Mouse (Mus musculus): ENCODE data around the gene Dip2b. TPM values are rescaled to one million over a fixed set of nuclear protein-coding genes. Genes with fewer than 3 reads are reported as not detected.

The Dip2b gene
- polyA plus RNA-seq, 1 experiment from 2014 or later, result 3.0 TPM

- no peak overlapping the region for H3K9ac ChIP-seq (ENCODE audit: low read depth, low read length)
- no peaks in the 10 kb centered on the region for H3K9me3 ChIP-seq (replicated peaks; ENCODE audit: control insufficient read depth, low read length)
- no peaks in the 10 kb centered on the region for H3K27me3 ChIP-seq (ENCODE audit: control insufficient read depth, insufficient read depth, low read depth, low read length)
- H3K36me3 ChIP-seq (ENCODE audit: control insufficient read depth, insufficient read depth), result peaks cover under 1% of the 10 kb centered on the region; the same call in 1 of the 2 replicates
- ATAC-seq (ENCODE audit: low read depth), result no peak
- 69% methylated on average over 4 of the region's 4 CpGs for whole genome bisulfite sequencing (ENCODE audit: insufficient replicate concordance)
- H3K27ac ChIP-seq (ENCODE audit: low read length), result no peak overlapping the region
- no peaks in the 10 kb centered on the region for H3K4me1 ChIP-seq (ENCODE audit: control insufficient read depth, low read depth, low read length)
- H3K4me3 ChIP-seq (ENCODE audit: low read depth, low read length), result no peak overlapping the region
- no peak overlapping the region for H3K4me2 ChIP-seq (ENCODE audit: low read depth, low read length)
Observed at GRCm38 (mm10) chr15:100180221-100180620, 141.8 kb downstream of the Dip2b start.

GRCm38 (mm10) chr15:100181841-100182240 lies 143.4 kb downstream of the Dip2b start:
- no peaks in the 10 kb centered on the region for H3K4me1 ChIP-seq (ENCODE audit: control insufficient read depth, low read depth, low read length)
- H3K9me3 ChIP-seq (replicated peaks; ENCODE audit: control insufficient read depth, low read length), result no peaks in the 10 kb centered on the region
- 75% methylated on average over 10 of the region's 10 CpGs for WGBS (ENCODE audit: insufficient replicate concordance)
- ATAC-seq (ENCODE audit: low read depth), result no peak
- no peak overlapping the region for H3K9ac ChIP-seq (ENCODE audit: low read depth, low read length)
- no peaks in the 10 kb centered on the region for H3K27me3 ChIP-seq (ENCODE audit: control insufficient read depth, insufficient read depth, low read depth, low read length)
- H3K36me3 ChIP-seq (ENCODE audit: control insufficient read depth, insufficient read depth), result no peaks in the 10 kb centered on the region; the same call in 1 of the 2 replicates
- H3K4me3 ChIP-seq (ENCODE audit: low read depth, low read length), result no peak overlapping the region
- H3K27ac ChIP-seq (ENCODE audit: low read length), result no peak overlapping the region
- H3K4me2 ChIP-seq (ENCODE audit: low read depth, low read length), result no peak overlapping the region

- Histone ChIP-seq H3K9me3 (replicated peaks; ENCODE audit: control insufficient read depth, low read length) (no peaks in the 10 kb centered on the region), H3K36me3 (ENCODE audit: control insufficient read depth, insufficient read depth) (peaks cover 2% of the 10 kb centered on the region), H3K27ac (ENCODE audit: low read length) (no peak overlapping the region), H3K4me2 (ENCODE audit: low read depth, low read length) (no peak overlapping the region), H3K4me1 (ENCODE audit: control insufficient read depth, low read depth, low read length) (no peaks in the 10 kb centered on the region), H3K9ac (ENCODE audit: low read depth, low read length) (no peak overlapping the region), H3K27me3 (ENCODE audit: control insufficient read depth, insufficient read depth, low read depth, low read length) (no peaks in the 10 kb centered on the region), H3K4me3 (ENCODE audit: low read depth, low read length) (no peak overlapping the region)
- no peak for ATAC-seq (ENCODE audit: low read depth)
- 78% methylated on average over 28 of the region's 28 CpGs for WGBS (ENCODE audit: insufficient replicate concordance)
Observed at GRCm38 (mm10) chr15:100182526-100183280, 144.2 kb downstream of the Dip2b start.

DNA sequence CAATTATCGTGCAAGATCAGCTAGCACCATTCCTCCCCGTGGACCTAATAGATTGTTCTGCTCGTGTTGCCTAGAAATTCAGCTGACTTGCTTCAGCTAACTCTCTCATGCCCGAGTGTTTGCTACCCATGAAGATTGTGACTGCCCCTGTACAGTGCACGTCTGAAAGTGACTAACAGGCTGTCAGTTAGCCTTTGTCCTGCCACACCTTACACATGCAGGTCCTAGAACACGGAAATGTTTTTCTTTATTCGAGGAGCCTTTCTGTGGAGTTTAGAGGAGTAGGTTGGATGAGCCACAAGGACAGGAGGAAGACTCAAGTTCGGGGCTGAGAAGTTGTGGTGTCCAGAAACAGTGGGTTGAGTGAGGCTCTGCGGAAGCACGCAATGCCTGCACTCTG lies 145.0 kb downstream of the Dip2b start:
- Histone ChIP-seq H3K9ac (ENCODE audit: low read depth, low read length) (no peak overlapping the region), H3K27ac (ENCODE audit: low read length) (no peak overlapping the region), H3K9me3 (replicated peaks; ENCODE audit: control insufficient read depth, low read length) (no peaks in the 10 kb centered on the region), H3K4me3 (ENCODE audit: low read depth, low read length) (no peak overlapping the region), H3K4me2 (ENCODE audit: low read depth, low read length) (no peak overlapping the region), H3K4me1 (ENCODE audit: control insufficient read depth, low read depth, low read length) (no peaks in the 10 kb centered on the region), H3K27me3 (ENCODE audit: control insufficient read depth, insufficient read depth, low read depth, low read length) (no peaks in the 10 kb centered on the region), H3K36me3 (ENCODE audit: control insufficient read depth, insufficient read depth) (peaks cover 2% of the 10 kb centered on the region)
- 73% methylated on average over 10 of the region's 10 CpGs for WGBS (ENCODE audit: insufficient replicate concordance)
- no peak for ATAC-seq (ENCODE audit: low read depth)

GRCm38 (mm10) chr15:100184821-100185496 lies 146.5 kb downstream of the Dip2b start:
- 66% methylated on average over 5 of the region's 5 CpGs for WGBS (ENCODE audit: insufficient replicate concordance)
- Histone ChIP-seq H3K4me3 (ENCODE audit: low read depth, low read length) (no peak overlapping the region), H3K27ac (ENCODE audit: low read length) (no peak overlapping the region), H3K4me2 (ENCODE audit: low read depth, low read length) (no peak overlapping the region), H3K9ac (ENCODE audit: low read depth, low read length) (no peak overlapping the region), H3K36me3 (ENCODE audit: control insufficient read depth, insufficient read depth) (peaks cover 2% of the 10 kb centered on the region), H3K27me3 (ENCODE audit: control insufficient read depth, insufficient read depth, low read depth, low read length) (no peaks in the 10 kb centered on the region), H3K4me1 (ENCODE audit: control insufficient read depth, low read depth, low read length) (no peaks in the 10 kb centered on the region), H3K9me3 (replicated peaks; ENCODE audit: control insufficient read depth, low read length) (no peaks in the 10 kb centered on the region)
- no peak for ATAC-seq (ENCODE audit: low read depth)

- no peak for ATAC-seq (ENCODE audit: low read depth)
- H3K4me1 ChIP-seq (ENCODE audit: control insufficient read depth, low read depth, low read length), result no peaks in the 10 kb centered on the region
- no peak overlapping the region for H3K27ac ChIP-seq (ENCODE audit: low read length)
- H3K4me2 ChIP-seq (ENCODE audit: low read depth, low read length), result no peak overlapping the region
- whole genome bisulfite sequencing (ENCODE audit: insufficient replicate concordance), result 60% methylated on average over 9 of the region's 9 CpGs
- no peak overlapping the region for H3K4me3 ChIP-seq (ENCODE audit: low read depth, low read length)
- no peaks in the 10 kb centered on the region for H3K27me3 ChIP-seq (ENCODE audit: control insufficient read depth, insufficient read depth, low read depth, low read length)
- H3K9me3 ChIP-seq (replicated peaks; ENCODE audit: control insufficient read depth, low read length), result no peaks in the 10 kb centered on the region
- peaks cover 2% of the 10 kb centered on the region for H3K36me3 ChIP-seq (ENCODE audit: control insufficient read depth, insufficient read depth)
- H3K9ac ChIP-seq (ENCODE audit: low read depth, low read length), result no peak overlapping the region
Observed at GRCm38 (mm10) chr15:100186234-100186633, 147.8 kb downstream of the Dip2b start.

DNA sequence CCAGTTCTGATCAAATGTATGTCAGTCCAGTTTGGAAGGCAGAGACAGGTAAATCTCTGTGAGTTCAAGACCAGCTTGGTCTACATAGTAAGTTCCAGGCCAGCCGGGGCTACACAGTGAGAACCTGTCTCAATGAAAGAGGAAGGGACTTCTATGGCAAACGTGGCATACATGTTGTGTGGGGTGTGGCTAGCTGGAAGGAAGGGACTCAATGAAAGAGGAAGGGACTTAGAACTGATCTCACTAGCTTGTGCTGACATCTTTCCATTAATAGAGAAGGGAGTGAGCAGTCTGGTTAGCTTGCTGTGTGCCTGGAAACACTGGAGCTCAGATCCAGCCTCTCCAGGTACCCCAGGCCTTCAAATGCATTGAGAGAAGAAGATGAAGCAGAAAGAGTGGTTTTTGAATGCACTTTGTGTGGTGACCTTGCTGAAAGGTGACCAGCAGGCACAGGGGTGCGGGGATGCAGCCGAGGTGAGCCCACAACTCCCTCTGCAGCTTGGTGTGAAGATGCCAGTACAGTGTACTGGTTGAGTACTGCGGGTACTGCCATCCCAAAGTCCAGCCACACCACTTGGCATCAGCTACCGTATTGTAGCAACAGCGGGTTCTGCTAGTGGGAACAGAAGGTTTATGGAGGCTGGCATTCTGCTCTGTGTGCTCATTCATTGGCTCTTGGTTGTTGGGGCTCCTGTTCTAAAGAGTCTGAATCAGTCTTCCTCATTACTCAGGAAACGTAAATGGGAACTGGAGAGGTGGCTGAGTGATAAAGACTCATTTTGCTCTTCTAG lies 148.6 kb downstream of the Dip2b start:
- peaks cover 4% of the 10 kb centered on the region for H3K36me3 ChIP-seq (ENCODE audit: control insufficient read depth, insufficient read depth)
- no peak overlapping the region for H3K9ac ChIP-seq (ENCODE audit: low read depth, low read length)
- H3K27ac ChIP-seq (ENCODE audit: low read length), result no peak overlapping the region
- no peaks in the 10 kb centered on the region for H3K9me3 ChIP-seq (replicated peaks; ENCODE audit: control insufficient read depth, low read length)
- no peak for ATAC-seq (ENCODE audit: low read depth)
- no peaks in the 10 kb centered on the region for H3K27me3 ChIP-seq (ENCODE audit: control insufficient read depth, insufficient read depth, low read depth, low read length)
- no peak overlapping the region for H3K4me2 ChIP-seq (ENCODE audit: low read depth, low read length)
- WGBS (ENCODE audit: insufficient replicate concordance), result 71% methylated on average over 8 of the region's 8 CpGs
- H3K4me1 ChIP-seq (ENCODE audit: control insufficient read depth, low read depth, low read length), result no peaks in the 10 kb centered on the region
- H3K4me3 ChIP-seq (ENCODE audit: low read depth, low read length), result no peak overlapping the region

- Histone ChIP-seq H3K27me3 (ENCODE audit: control insufficient read depth, insufficient read depth, low read depth, low read length) (no peaks in the 10 kb centered on the region), H3K4me1 (ENCODE audit: control insufficient read depth, low read depth, low read length) (no peaks in the 10 kb centered on the region), H3K4me2 (ENCODE audit: low read depth, low read length) (no peak overlapping the region), H3K9me3 (replicated peaks; ENCODE audit: control insufficient read depth, low read length) (no peaks in the 10 kb centered on the region), H3K36me3 (ENCODE audit: control insufficient read depth, insufficient read depth) (peaks cover 4% of the 10 kb centered on the region), H3K4me3 (ENCODE audit: low read depth, low read length) (no peak overlapping the region), H3K9ac (ENCODE audit: low read depth, low read length) (no peak overlapping the region), H3K27ac (ENCODE audit: low read length) (no peak overlapping the region)
- no peak for ATAC-seq (ENCODE audit: low read depth)
- 69% methylated on average over 5 of the region's 5 CpGs for WGBS (ENCODE audit: insufficient replicate concordance)
Observed at GRCm38 (mm10) chr15:100188542-100188941, 150.1 kb downstream of the Dip2b start.
